Mouse (Mus musculus) left cerebral cortex, adult 11 months (tissue): Measurements from ENCODE around the gene Pkd1l3.
A peak's percentile ranks its signal among the peaks of the same experiment; 100 is the strongest.

ENCODE experiments used
- DNase-seq: peaks from one replicate; pipeline ENCODE4 v3.0.0; 2022; ENCODE audit warnings: low spot score

The Pkd1l3 gene

GRCm38 (mm10) chr8:109704565-109705319 lies 90.4 kb downstream of the Pkd1l3 start:
- DNase-seq, result no peak

GRCm38 (mm10) chr8:109705320-109706075 lies 91.2 kb downstream of the Pkd1l3 start, which contains the start of gene Zfp821:
Zfp821 (plus strand) TSS chr8:109705546.
- peak; percentile 86 for DNase-seq

- DNase-seq, result no peak
These were observed 92.0 kb downstream of the Pkd1l3 start for GRCm38 (mm10) chr8:109706076-109706873.

GRCm38 (mm10) chr8:109706874-109707237 lies 92.5 kb downstream of the Pkd1l3 start:
- peak; percentile 45 for DNase-seq

- no peak for DNase-seq
These were observed 93.6 kb downstream of the Pkd1l3 start for GRCm38 (mm10) chr8:109707921-109708320.

GRCm38 (mm10) chr8:109712521-109712920 lies 98.2 kb downstream of the Pkd1l3 start:
- DNase-seq, result no peak

GRCm38 (mm10) chr8:109714961-109715360 lies 100.6 kb downstream of the Pkd1l3 start:
- DNase-seq, result no peak
